Mouse (Mus musculus): Measurements from ENCODE around the gene Acss2. TPM values are rescaled to one million over a fixed set of nuclear protein-coding genes. Genes with fewer than 3 reads are reported as not detected.

Gene Acss2
- 20.6 and 22.9 TPM in 2 replicates for polyA plus RNA-seq (2014; fragmentation: Nextera tagmentation; extraction: Ambion mirVana)

- DNase-seq (ENCODE audit: low spot score): peak; percentile 98
- WGBS: 4% methylated on average over 70 of the region's 70 CpGs
These were observed at the start of gene Acss2, which contains the start of gene Ggt7 for GRCm38 (mm10) chr2:155517455-155518423. TSS of gene Acss2 (plus strand) at chr2:155517948. TSS of gene Ggt7 (minus strand) at chr2:155518237.

DNA sequence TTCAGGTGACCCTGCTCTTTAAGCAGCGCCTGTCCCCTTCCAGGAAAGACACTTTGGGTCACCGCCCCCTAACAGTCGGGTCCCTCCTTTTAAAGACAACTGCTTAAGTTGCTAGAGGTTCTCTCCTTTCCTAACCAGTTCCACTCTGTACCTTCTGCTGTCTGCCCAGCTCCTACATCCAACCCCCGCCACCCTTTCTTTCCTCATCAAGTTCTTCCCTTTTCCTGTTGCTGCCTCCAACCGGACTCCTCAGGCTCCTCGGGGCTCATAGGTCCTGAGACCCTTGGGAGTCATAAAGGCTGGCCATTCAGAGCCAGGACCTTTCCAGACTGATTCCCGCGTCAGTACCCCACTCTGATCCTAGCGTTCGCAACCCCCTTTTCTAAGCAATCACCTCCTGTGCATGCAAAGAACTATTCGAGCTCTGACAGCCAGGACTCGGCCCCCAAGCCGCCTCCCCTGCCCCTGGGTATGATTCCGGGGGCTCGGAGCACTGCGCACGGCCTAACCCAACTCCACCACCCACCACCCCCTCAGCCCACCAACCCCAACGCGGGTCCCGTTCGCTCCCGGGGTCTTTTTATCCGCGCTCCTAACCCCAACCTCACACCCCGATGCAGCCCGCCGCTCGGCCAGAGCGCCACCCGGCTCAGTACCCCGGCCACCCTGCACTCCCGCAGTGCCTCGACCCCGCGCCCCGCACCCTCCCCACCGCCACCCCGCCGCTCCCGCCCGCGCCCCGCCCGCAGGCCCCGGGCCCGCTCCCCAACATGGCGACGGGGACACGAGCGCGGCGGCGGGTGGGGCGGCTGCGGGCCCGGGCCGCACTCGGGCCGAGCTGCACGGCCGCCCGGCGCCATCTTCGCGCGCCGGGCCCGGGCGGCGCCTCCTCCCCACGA, 44.8 kb upstream of the Acss2 start:
- no peaks in the 10 kb centered on the region for H3K36me3 ChIP-seq (ENCODE audit: control insufficient read depth, insufficient read depth, low read length)
- H3K9ac ChIP-seq (ENCODE audit: low read length): peak overlapping the region; percentile 95
- peaks cover 7% of the 10 kb centered on the region; the same call in 1 of the 2 replicates for H3K4me1 ChIP-seq (replicated peaks; ENCODE audit: control insufficient read depth, insufficient read depth, low read length)
- no peaks in the 10 kb centered on the region for H3K9me3 ChIP-seq (ENCODE audit: control insufficient read depth, low read length)
- peak overlapping the region; percentile 75 for H3K27ac ChIP-seq (ENCODE audit: low read depth, low read length)
- 0% methylated on average over 32 of the region's 71 CpGs for WGBS
- peak; percentile 62 for ATAC-seq (replicated peaks; ENCODE audit: low FRiP score)
- H3K4me3 ChIP-seq (ENCODE audit: low read depth, low read length): peak overlapping the region; percentile 95
- peak; percentile 79 for DNase-seq (ENCODE audit: low spot score)
- H3K4me2 ChIP-seq (ENCODE audit: low read depth, low read length, severe bottlenecking): peak overlapping the region; percentile 80
- H3K27me3 ChIP-seq (ENCODE audit: control insufficient read depth, insufficient read depth, low read length): no peaks in the 10 kb centered on the region

More at GRCm38 (mm10) chr2:155517455-155518423, at the start of gene Acss2, which contains the start of gene Ggt7:
- Histone ChIP-seq H3K4me2 (ENCODE audit: low read depth, low read length, severe bottlenecking) (peak within 1 kb of the TSS; percentile 79), H3K4me1 (replicated peaks; ENCODE audit: control insufficient read depth, insufficient read depth, low read length) (peaks cover 2% of the 10 kb centered on the region; the same call in 1 of the 2 replicates), H3K27me3 (ENCODE audit: control insufficient read depth, insufficient read depth, low read length) (no peaks in the 10 kb centered on the region; the same call in 1 of the 2 replicates), H3K27ac (ENCODE audit: low read depth, low read length) (no peak within 1 kb of the TSS), H3K36me3 (ENCODE audit: control insufficient read depth, insufficient read depth, low read length) (no peaks in the 10 kb centered on the region), H3K4me3 (ENCODE audit: low read depth, low read length) (peak within 1 kb of the TSS; percentile 56), H3K9me3 (ENCODE audit: control insufficient read depth, low read length) (no peaks in the 10 kb centered on the region), H3K9ac (ENCODE audit: low read length) (peak within 1 kb of the TSS; percentile 68)
- peak; percentile 98 for ATAC-seq (replicated peaks; ENCODE audit: low FRiP score)

DNA sequence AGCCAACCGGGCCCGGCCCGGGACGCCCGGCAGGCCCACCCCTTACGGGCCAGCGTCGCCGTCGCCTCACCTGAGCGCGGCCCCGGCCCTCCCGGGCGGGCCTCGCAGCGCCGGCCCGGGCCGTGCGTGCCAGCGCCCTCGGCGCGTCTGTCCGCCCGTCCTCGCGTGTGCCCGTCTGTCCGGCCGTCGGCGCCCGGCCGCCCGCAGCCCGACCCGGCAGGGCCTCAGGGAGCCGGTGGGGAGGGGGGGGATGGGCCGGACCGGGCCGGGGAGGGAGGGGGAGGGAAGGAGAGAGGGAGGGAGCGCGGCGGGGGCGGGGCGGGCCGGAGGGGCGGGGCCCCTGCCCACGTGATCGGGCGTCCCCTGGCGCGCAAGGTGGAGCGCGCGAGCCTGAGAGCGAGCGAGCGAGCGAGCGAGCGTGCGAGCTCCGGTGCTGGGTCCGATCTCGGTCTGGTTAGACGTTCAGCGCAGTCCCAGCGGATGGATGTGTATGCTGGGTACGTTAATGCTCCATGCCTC, 44.1 kb upstream of the Acss2 start, which contains the start of gene Ncoa6:
Gene Ncoa6, minus strand, starts transcription at position 325 of the 519 bp plus-strand sequence.
- WGBS: 0% methylated on average over 45 of the region's 72 CpGs
- H3K4me1 ChIP-seq (replicated peaks; ENCODE audit: control insufficient read depth, insufficient read depth, low read length): peaks cover 7% of the 10 kb centered on the region; the same call in 1 of the 2 replicates
- no peaks in the 10 kb centered on the region for H3K27me3 ChIP-seq (ENCODE audit: control insufficient read depth, insufficient read depth, low read length)
- peak within 1 kb of the TSS; percentile 75 for H3K27ac ChIP-seq (ENCODE audit: low read depth, low read length)
- peak within 1 kb of the TSS; percentile 95 for H3K4me3 ChIP-seq (ENCODE audit: low read depth, low read length)
- peak within 1 kb of the TSS; percentile 95 for H3K9ac ChIP-seq (ENCODE audit: low read length)
- peak; percentile 85 for ATAC-seq (replicated peaks; ENCODE audit: low FRiP score)
- H3K9me3 ChIP-seq (ENCODE audit: control insufficient read depth, low read length): no peaks in the 10 kb centered on the region
- H3K36me3 ChIP-seq (ENCODE audit: control insufficient read depth, insufficient read depth, low read length): no peaks in the 10 kb centered on the region
- DNase-seq (ENCODE audit: low spot score): peak; percentile 93
- H3K4me2 ChIP-seq (ENCODE audit: low read depth, low read length, severe bottlenecking): peak within 1 kb of the TSS; percentile 80

GRCm38 (mm10) chr2:155482021-155482420, 35.7 kb upstream of the Acss2 start:
- Histone ChIP-seq H3K4me2 (ENCODE audit: low read depth, low read length, severe bottlenecking) (no peak overlapping the region), H3K4me1 (replicated peaks; ENCODE audit: control insufficient read depth, insufficient read depth, low read length) (no peaks in the 10 kb centered on the region)
- 49% methylated on average over 3 of the region's 3 CpGs for WGBS

DNA sequence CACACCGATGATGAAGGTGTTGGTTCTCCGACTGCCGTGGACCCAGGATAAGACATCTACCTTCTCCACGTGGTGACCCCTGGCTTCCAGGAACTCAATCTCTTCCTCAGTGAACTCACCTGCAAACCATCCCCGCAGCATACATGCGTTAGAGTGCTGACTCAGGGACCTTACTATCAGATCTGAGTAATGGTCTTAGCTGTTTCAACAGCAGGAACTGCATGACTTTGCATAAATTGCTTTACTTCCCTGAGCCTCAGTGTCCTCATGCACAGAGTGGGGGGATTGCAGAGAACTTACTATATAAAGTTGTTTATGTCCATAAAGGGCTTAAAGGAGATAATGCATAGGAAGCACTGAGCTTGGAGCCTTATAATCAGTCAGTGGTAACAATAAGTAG, 26.8 kb upstream of the Acss2 start:
- H3K9me3 ChIP-seq (ENCODE audit: control insufficient read depth, low read length): no peaks in the 10 kb centered on the region

More at GRCm38 (mm10) chr2:155482021-155482420, 35.7 kb upstream of the Acss2 start:
- no peaks in the 10 kb centered on the region for H3K36me3 ChIP-seq (ENCODE audit: control insufficient read depth, insufficient read depth, low read length)
- H3K27me3 ChIP-seq (ENCODE audit: control insufficient read depth, insufficient read depth, low read length): no peaks in the 10 kb centered on the region
- H3K9ac ChIP-seq (ENCODE audit: low read length): no peak overlapping the region
- no peak overlapping the region for H3K27ac ChIP-seq (ENCODE audit: low read depth, low read length)
- H3K9me3 ChIP-seq (ENCODE audit: control insufficient read depth, low read length): no peaks in the 10 kb centered on the region; the same call in 1 of the 2 replicates
- ATAC-seq (replicated peaks; ENCODE audit: low FRiP score) (no peak), DNase-seq (ENCODE audit: low spot score) (peak; percentile 81)
- H3K4me3 ChIP-seq (ENCODE audit: low read depth, low read length): no peak overlapping the region

GRCm38 (mm10) chr2:155502596-155502995, 15.2 kb upstream of the Acss2 start:
- Histone ChIP-seq H3K27ac (ENCODE audit: low read depth, low read length) (no peak overlapping the region), H3K4me3 (ENCODE audit: low read depth, low read length) (no peak overlapping the region), H3K9me3 (ENCODE audit: control insufficient read depth, low read length) (no peaks in the 10 kb centered on the region), H3K27me3 (ENCODE audit: control insufficient read depth, insufficient read depth, low read length) (no peaks in the 10 kb centered on the region), H3K36me3 (ENCODE audit: control insufficient read depth, insufficient read depth, low read length) (no peaks in the 10 kb centered on the region), H3K9ac (ENCODE audit: low read length) (no peak overlapping the region), H3K4me2 (ENCODE audit: low read depth, low read length, severe bottlenecking) (no peak overlapping the region), H3K4me1 (replicated peaks; ENCODE audit: control insufficient read depth, insufficient read depth, low read length) (no peaks in the 10 kb centered on the region)
- 88% methylated on average over 7 of the region's 7 CpGs for WGBS
- ATAC-seq (replicated peaks; ENCODE audit: low FRiP score): no peak
- DNase-seq (ENCODE audit: low spot score): no peak

More for the DNA sequence above, 26.8 kb upstream of the Acss2 start:
- Histone ChIP-seq H3K4me2 (ENCODE audit: low read depth, low read length, severe bottlenecking) (no peak overlapping the region), H3K9ac (ENCODE audit: low read length) (no peak overlapping the region), H3K27me3 (ENCODE audit: control insufficient read depth, insufficient read depth, low read length) (no peaks in the 10 kb centered on the region), H3K36me3 (ENCODE audit: control insufficient read depth, insufficient read depth, low read length) (no peaks in the 10 kb centered on the region), H3K4me3 (ENCODE audit: low read depth, low read length) (no peak overlapping the region), H3K4me1 (replicated peaks; ENCODE audit: control insufficient read depth, insufficient read depth, low read length) (no peaks in the 10 kb centered on the region), H3K27ac (ENCODE audit: low read depth, low read length) (no peak overlapping the region)
- no peak for ATAC-seq (replicated peaks; ENCODE audit: low FRiP score)
- no peak for DNase-seq (ENCODE audit: low spot score)
- WGBS: 89% methylated on average over 6 of the region's 6 CpGs

GRCm38 (mm10) chr2:155504440-155505355, 13.1 kb upstream of the Acss2 start:
- Histone ChIP-seq H3K27me3 (ENCODE audit: control insufficient read depth, insufficient read depth, low read length) (no peaks in the 10 kb centered on the region), H3K4me3 (ENCODE audit: low read depth, low read length) (no peak overlapping the region), H3K9ac (ENCODE audit: low read length) (no peak overlapping the region), H3K9me3 (ENCODE audit: control insufficient read depth, low read length) (no peaks in the 10 kb centered on the region), H3K4me1 (replicated peaks; ENCODE audit: control insufficient read depth, insufficient read depth, low read length) (no peaks in the 10 kb centered on the region), H3K4me2 (ENCODE audit: low read depth, low read length, severe bottlenecking) (no peak overlapping the region), H3K36me3 (ENCODE audit: control insufficient read depth, insufficient read depth, low read length) (no peaks in the 10 kb centered on the region), H3K27ac (ENCODE audit: low read depth, low read length) (no peak overlapping the region)
- ATAC-seq (replicated peaks; ENCODE audit: low FRiP score) (no peak), DNase-seq (ENCODE audit: low spot score) (no peak)
- WGBS: 64% methylated on average over 13 of the region's 13 CpGs

Measured in forebrain, embryonic 11.5 days (tissue).